Mouse (Mus musculus): ENCODE measurements around the gene Mccc1. TPM values are rescaled to one million over a fixed set of nuclear protein-coding genes. Genes with fewer than 3 reads are reported as not detected.

Mccc1 gene
- total RNA-seq, 2 experiments from 2014 or later, result 25.9 to 26.9 TPM

GRCm38 (mm10) chr3:35924007-35924406, 76.5 kb downstream of the Mccc1 start:
- DNase-seq (ENCODE audit: low spot score in 2 of 2), result no peak

GRCm38 (mm10) chr3:35923495-35923894, 77.0 kb downstream of the Mccc1 start:
- DNase-seq (ENCODE audit: low spot score in 2 of 2), result no peak

- DNase-seq (ENCODE audit: low spot score in 2 of 2), result no peak
These were observed 78.0 kb downstream of the Mccc1 start for GRCm38 (mm10) chr3:35922522-35922921.

GRCm38 (mm10) chr3:35918229-35918628, 82.2 kb downstream of the Mccc1 start:
- no peak for DNase-seq (ENCODE audit: low spot score in 2 of 2)

Other genes with a start within 250 kb of the Mccc1 start
- 10 to 100 TPM; 33.0 to 33.2 TPM for gene Atp11b, start 246.6 kb downstream of the Mccc1 start, total RNA-seq (2021)
- 10 to 100 TPM; 64.0 to 69.0 TPM for gene Dcun1d1, start 63.2 kb downstream of the Mccc1 start, total RNA-seq (2021)
- under 1 TPM in 1 of 2 experiments, not detected in 1; 0.05 TPM for gene Ccdc144b, start 52.9 kb upstream of the Mccc1 start, total RNA-seq (2021)
- gene Acad9, start 65.3 kb upstream of the Mccc1 start, total RNA-seq (2021), result 10 to 100 TPM; 27.4 to 32.6 TPM
- 1 to 10 TPM; 5.9 to 7.2 TPM for gene D3Ertd254e, start 150.3 kb upstream of the Mccc1 start, total RNA-seq (2021)
- gene Qrfpr, start 221.6 kb upstream of the Mccc1 start, total RNA-seq (2021), result not detected

Data from gastrocnemius, postnatal 4 days (tissue).